Mouse (Mus musculus): ENCODE results near the gene Dnah7c.
"Not testable (repeated sequence)": the region's sequence is repeated elsewhere in the genome, so short reads cannot be mapped to it uniquely, and the experiment has no call there.

GRCm38 (mm10) chr1:46652721-46653120, 227.3 kb downstream of the Dnah7c start:
- not testable (repeated sequence) for TF ChIP-seq CTCF (IDR thresholded peaks at IDR 0.05); POLR2A (IDR thresholded peaks at IDR 0.05; ENCODE audit: insufficient read depth, low read depth, low read length)
